Mouse (Mus musculus) kidney, adult 2 months (tissue): ENCODE measurements around the gene Ahdc1. TPM values are rescaled to one million over a fixed set of nuclear protein-coding genes. Genes with fewer than 3 reads are reported as not detected.

Experiments
- DNase-seq: peaks from one replicate; pipeline ENCODE4 v3.0.0; 2021
- H3K27ac ChIP-seq: fragments of 200-500 bp; 2 replicates; pipeline ENCODE4 v1.5.1; 2012; ENCODE audit warnings: low read depth, low read length, control low read depth, inconsistent platforms; ENCODE audit not compliant: insufficient read depth
- H3K27me3 ChIP-seq: fragments of 200-500 bp; replicated peaks from 2 replicates; pipeline ENCODE4 v1.6.1; 2012; ENCODE audit warnings: mild to moderate bottlenecking, moderate library complexity, low read length, inconsistent platforms; ENCODE audit not compliant: control insufficient read depth, insufficient read depth
- H3K36me3 ChIP-seq: fragments of 200-500 bp; 2 replicates; pipeline ENCODE4 v1.6.1; 2012; ENCODE audit warnings: mild to moderate bottlenecking, moderate library complexity, low read length, inconsistent platforms; ENCODE audit not compliant: control insufficient read depth, insufficient read depth
- H3K4me1 ChIP-seq: fragments of 200-500 bp; 2 replicates; pipeline ENCODE4 v1.6.1; 2011; ENCODE audit warnings: low read length; ENCODE audit not compliant: control insufficient read depth, insufficient read depth
- H3K4me3 ChIP-seq: fragments of 200-500 bp; 2 replicates; pipeline ENCODE4 v1.5.1; 2011; ENCODE audit warnings: mild to moderate bottlenecking, low read depth, low read length, control low read depth; ENCODE audit not compliant: insufficient read depth
- CTCF ChIP-seq: fragments of 200-500 bp; conservative IDR thresholded peaks from 2 replicates; pipeline ENCODE4 v1.5.1; 2011; ENCODE audit warnings: low read depth, mild to moderate bottlenecking, control low read depth, low read length, moderate library complexity, mixed read lengths; ENCODE audit not compliant: insufficient read depth, insufficient read length
- POLR2A ChIP-seq: fragments of 200-500 bp; IDR thresholded peaks from one replicate; pipeline ENCODE4 v1.6.1; 2011; ENCODE audit warnings: low read depth, low read length, control low read depth
- WGBS: fragments of 180-500 bp; shearing (Covaris S2); methylation state at CpG from one replicate; pipeline ENCODE4 v1.1.7; 2018; 5-methylcytosine and 5-hydroxymethylcytosine counted together
- polyA plus RNA-seq: library from polyadenylated mRNA; depleted of rRNA; stranded (reverse); fragments of >200 nt; gene quantifications from 2 replicates; pipeline ENCODE4 v1.2.3, GENCODE M21; 2012

Gene Ahdc1
- polyA plus RNA-seq, 1 experiment, result 22.2 TPM

- peaks cover 62% of the 10 kb centered on the region for H3K4me1 ChIP-seq
Measured at GRCm38 (mm10) chr4:133051550-133051865, 40.4 kb downstream of the Ahdc1 start.

GRCm38 (mm10) chr4:133052029-133052745 is 41.1 kb downstream of the Ahdc1 start:
- Histone ChIP-seq H3K4me1 (peaks cover 60% of the 10 kb centered on the region), H3K27me3 (no peaks in the 10 kb centered on the region), H3K27ac (peak overlapping the region; percentile 86), H3K4me3 (no peak overlapping the region), H3K36me3 (no peaks in the 10 kb centered on the region)
- DNase-seq, result no peak
- WGBS, result 28% methylated on average over 6 of the region's 6 CpGs
- no peak for TF ChIP-seq POLR2A
- no peak for TF ChIP-seq CTCF

More at GRCm38 (mm10) chr4:133051550-133051865, 40.4 kb downstream of the Ahdc1 start:
- Histone ChIP-seq H3K4me3 (no peak overlapping the region), H3K36me3 (no peaks in the 10 kb centered on the region), H3K27ac (peak overlapping the region; percentile 86; the same call in 1 of the 2 replicates), H3K27me3 (no peaks in the 10 kb centered on the region)
- TF ChIP-seq POLR2A (no peak), CTCF (no peak)
- DNase-seq, result no peak
- 60% methylated on average over 14 of the region's 14 CpGs for WGBS

GRCm38 (mm10) chr4:133052995-133053572 is 42.0 kb downstream of the Ahdc1 start:
- TF ChIP-seq POLR2A, result no peak
- TF ChIP-seq CTCF, result no peak
- Histone ChIP-seq H3K4me3 (no peak overlapping the region), H3K36me3 (no peaks in the 10 kb centered on the region), H3K27ac (peak overlapping the region; percentile 27; the same call in 1 of the 2 replicates), H3K27me3 (no peaks in the 10 kb centered on the region), H3K4me1 (peaks cover 61% of the 10 kb centered on the region)
- WGBS, result 68% methylated on average over 13 of the region's 13 CpGs
- no peak for DNase-seq

- H3K4me1 ChIP-seq, result peaks cover 57% of the 10 kb centered on the region
Measured at GRCm38 (mm10) chr4:133054530-133054929, 43.5 kb downstream of the Ahdc1 start.

GRCm38 (mm10) chr4:133055163-133055951 is 44.3 kb downstream of the Ahdc1 start:
- no peak for DNase-seq
- WGBS, result 52% methylated on average over 8 of the region's 8 CpGs
- no peaks in the 10 kb centered on the region for H3K27me3 ChIP-seq
- H3K36me3 ChIP-seq, result no peaks in the 10 kb centered on the region
- peak overlapping the region; percentile 75 for H3K27ac ChIP-seq
- H3K4me1 ChIP-seq, result peaks cover 48% of the 10 kb centered on the region
- TF ChIP-seq POLR2A, result no peak
- TF ChIP-seq CTCF, result no peak
- H3K4me3 ChIP-seq, result no peak overlapping the region

More at GRCm38 (mm10) chr4:133054530-133054929, 43.5 kb downstream of the Ahdc1 start:
- Histone ChIP-seq H3K4me3 (no peak overlapping the region), H3K27ac (0 out of 2 replicates have a peak overlapping the region, but pooled peaks have one; percentile 2), H3K27me3 (no peaks in the 10 kb centered on the region), H3K36me3 (no peaks in the 10 kb centered on the region)
- TF ChIP-seq POLR2A, result no peak
- TF ChIP-seq CTCF, result no peak
- DNase-seq, result no peak
- 74% methylated on average over 6 of the region's 6 CpGs for WGBS

- 2% methylated on average over 15 of the region's 15 CpGs for WGBS
- Histone ChIP-seq H3K27me3 (no peaks in the 10 kb centered on the region), H3K36me3 (peaks cover 2% of the 10 kb centered on the region; the same call in 1 of the 2 replicates), H3K4me1 (peaks cover 39% of the 10 kb centered on the region), H3K4me3 (peak overlapping the region; percentile 12; the same call in 1 of the 2 replicates), H3K27ac (peak overlapping the region; percentile 75)
- peak; percentile 91 for TF ChIP-seq POLR2A
- peak; percentile 78 for TF ChIP-seq CTCF
- DNase-seq, result peak; percentile 97
Measured at GRCm38 (mm10) chr4:133056069-133056890, 45.2 kb downstream of the Ahdc1 start.
